Mouse (Mus musculus) CD4-positive, CD25-positive, alpha-beta regulatory T cell, adult 2 months (primary cell): ENCODE measurements around the gene Mrpl30.
A peak's percentile ranks its signal among the peaks of the same experiment; 100 is the strongest.

Source experiments
- DNase-seq: peaks from one replicate; pipeline ENCODE4 v3.0.0-alpha.2; 2012; ENCODE audit warnings: low read depth, low spot score

Mrpl30 gene

DNA sequence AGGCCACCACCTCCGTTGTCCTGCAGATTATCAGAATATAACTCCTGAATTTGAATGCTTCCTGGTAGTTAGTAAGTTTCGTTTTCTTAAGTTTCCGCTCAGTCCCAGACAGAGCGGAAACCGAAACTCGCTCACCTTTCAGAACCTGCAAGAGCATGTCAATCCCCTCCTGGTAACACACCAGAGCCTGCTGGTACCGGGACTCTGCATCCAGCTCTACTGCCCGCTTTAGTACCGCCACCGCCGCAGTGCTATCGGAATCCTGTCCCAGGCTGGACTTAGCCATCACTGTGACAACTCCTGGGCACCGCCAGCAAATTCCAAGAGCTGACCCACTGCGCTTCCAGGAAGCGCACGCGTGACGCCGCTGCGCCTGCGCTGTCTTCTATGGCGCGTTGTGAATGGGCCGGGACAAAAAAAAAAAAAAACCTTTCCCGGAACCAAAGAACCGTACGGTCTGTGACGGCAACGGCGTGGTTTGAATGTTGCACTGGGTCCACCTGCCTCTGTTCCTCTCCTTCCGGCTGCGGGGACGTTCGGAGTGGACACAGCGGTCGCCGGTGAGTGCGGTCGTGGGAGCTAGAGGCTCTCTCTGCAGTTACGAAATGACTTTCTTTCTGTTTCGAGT lies at the start of gene Mrpl30, which contains the start of gene Mitd1:
TSS of gene Mrpl30 (plus strand) at position 453 of the 628 bp plus-strand sequence.
TSS of gene Mitd1 (minus strand) at position 387 of the 628 bp plus-strand sequence.
- peak; percentile 95 for DNase-seq

DNA sequence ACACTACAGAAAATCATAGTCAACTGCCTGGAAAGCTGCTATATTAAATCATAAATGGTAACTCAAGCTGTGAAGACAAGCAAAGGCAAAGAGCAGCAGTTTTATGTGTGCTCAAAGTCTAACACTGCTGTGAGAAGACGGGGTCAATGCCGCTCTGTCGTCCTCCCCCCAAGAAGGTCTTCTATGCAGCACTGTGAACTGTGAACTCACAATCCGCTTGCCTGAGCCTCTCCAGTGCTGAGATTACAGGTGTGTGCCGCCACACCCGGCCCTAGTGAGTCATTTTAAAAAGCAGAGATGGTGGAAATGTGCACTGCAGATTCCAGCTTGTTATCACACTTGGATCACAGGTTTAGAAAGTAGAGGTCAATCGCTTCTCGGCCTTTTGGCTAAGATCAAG lies 43.4 kb upstream of the Mrpl30 start:
- no peak for DNase-seq

- DNase-seq, result no peak
Observed at GRCm38 (mm10) chr1:37850696-37851095, 39.6 kb upstream of the Mrpl30 start.

- DNase-seq, result peak; percentile 100
Observed at GRCm38 (mm10) chr1:37864511-37865400, 25.5 kb upstream of the Mrpl30 start.

GRCm38 (mm10) chr1:37865401-37866215 lies 24.7 kb upstream of the Mrpl30 start:
- peak; percentile 10 for DNase-seq

DNA sequence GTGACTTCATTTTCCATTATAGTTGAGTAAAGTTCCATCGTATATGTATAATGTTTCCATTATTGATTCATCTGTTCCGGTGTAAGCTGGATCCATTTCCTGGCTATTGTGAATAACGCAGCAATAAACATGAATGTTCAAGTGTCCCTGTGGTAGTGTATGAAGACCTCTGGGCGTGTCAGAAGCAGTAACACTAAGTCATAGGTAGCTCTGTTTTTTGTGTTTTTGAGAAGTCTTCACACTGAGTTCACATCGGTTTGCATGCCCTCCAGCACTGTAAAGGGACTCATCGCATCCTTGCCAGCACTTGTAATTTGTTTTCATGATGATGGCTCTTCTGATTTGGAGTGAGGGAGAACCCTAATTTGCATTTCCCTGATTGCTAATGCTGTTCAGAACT lies 24.0 kb upstream of the Mrpl30 start, which contains the start of gene Tsga10:
TSS of gene Tsga10 (minus strand) at position 144 of the 400 bp plus-strand sequence.
- DNase-seq, result peak; percentile 7

DNA sequence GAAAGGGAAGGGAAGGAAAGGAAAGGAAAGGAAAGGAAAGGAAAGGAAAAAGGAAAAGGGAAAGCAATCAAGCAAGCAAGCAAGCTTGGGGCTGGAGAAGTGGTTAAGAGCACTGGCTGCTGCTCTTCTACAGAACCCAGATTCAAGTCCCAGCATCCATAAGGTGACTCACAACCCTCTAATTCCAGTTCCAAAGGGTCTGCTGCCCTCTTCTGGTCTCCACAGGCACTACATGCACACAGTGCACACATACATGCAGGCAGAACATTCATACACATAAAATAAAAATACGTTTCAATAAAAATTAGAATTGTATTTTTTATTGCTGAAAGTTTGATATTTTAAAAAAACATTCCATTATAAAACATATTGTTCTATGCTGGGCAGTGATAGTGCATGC lies 23.2 kb upstream of the Mrpl30 start:
- DNase-seq, result peak; percentile 70

DNA sequence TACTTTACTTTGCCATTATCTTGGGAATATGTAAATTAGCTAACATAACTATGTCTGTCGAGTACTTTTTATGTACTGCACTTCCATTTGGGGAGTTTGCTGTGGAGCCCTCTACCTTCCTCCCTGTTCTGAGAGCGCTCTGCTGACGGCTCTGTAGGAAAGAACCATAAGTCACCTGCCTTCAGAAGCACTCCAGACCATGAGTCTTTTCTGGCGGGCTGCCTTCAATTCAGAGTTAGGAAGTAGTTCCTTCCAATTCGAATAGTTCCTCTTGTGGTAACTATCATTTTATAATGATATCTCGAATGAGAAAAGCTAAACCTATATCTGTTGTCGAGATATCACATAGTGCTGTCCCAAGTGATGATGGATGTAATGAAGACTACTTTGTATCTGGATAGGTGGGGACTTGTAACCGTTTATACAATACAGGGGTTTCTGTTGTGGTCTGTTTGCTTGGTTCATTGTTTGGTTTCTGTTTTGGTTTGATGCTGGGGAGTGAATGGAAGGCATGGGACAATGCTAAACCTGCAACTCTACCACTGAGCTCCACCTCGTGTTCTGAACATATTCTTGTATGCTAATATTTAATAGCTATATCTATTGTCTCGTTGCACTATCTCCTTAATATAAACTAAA lies 22.5 kb upstream of the Mrpl30 start:
- DNase-seq, result no peak

- DNase-seq, result no peak
Observed at GRCm38 (mm10) chr1:37868640-37869039, 21.6 kb upstream of the Mrpl30 start.

DNA sequence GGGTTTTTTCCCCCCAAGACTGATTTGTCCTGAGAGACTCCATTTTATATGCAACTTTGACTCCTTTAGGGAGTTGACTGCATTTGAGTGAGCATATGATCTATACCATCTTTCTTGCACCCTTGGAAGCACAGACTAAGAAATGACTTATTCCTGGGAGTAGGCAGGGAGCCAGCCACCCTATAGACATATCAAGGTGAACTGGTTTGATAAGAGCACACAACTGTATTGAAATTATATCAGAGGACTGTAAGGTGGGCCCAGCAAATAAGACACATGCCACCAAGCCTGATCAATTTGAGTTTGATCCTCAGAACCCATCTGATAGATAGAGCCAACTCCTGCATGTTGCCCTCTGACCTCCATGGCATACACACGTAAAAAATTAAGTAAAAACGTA lies 20.9 kb upstream of the Mrpl30 start:
- no peak for DNase-seq

- no peak for DNase-seq
Observed at GRCm38 (mm10) chr1:37871704-37872103, 18.6 kb upstream of the Mrpl30 start, which contains the start of gene Lipt1. TSS of gene Lipt1 (plus strand) at chr1:37871738.

- DNase-seq, result peak; percentile 92
Observed at GRCm38 (mm10) chr1:37872131-37873067, 17.9 kb upstream of the Mrpl30 start.

DNA sequence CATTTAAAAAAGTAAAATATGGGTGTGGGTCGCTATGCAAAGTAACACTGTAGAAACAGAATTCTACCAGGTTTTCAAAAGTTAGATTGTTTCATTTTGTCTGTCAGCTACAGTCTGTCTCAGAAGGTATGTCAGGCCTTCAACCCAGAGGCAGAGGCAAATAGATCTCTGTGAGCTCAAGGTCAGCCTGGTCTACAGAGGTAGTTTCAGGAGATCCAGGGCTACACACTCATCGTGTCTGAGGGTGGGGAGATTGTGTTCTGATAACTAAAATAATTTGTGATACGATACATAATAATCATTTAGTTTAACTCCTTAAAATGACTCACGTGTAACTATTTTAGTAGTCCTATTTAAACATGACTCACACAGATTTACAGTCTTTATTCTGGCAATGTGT lies 17.1 kb upstream of the Mrpl30 start:
- no peak for DNase-seq

- DNase-seq, result no peak
Observed at GRCm38 (mm10) chr1:37877736-37878460, 12.4 kb upstream of the Mrpl30 start.

- no peak for DNase-seq
Observed at GRCm38 (mm10) chr1:37883411-37883810, 6.9 kb upstream of the Mrpl30 start.

DNA sequence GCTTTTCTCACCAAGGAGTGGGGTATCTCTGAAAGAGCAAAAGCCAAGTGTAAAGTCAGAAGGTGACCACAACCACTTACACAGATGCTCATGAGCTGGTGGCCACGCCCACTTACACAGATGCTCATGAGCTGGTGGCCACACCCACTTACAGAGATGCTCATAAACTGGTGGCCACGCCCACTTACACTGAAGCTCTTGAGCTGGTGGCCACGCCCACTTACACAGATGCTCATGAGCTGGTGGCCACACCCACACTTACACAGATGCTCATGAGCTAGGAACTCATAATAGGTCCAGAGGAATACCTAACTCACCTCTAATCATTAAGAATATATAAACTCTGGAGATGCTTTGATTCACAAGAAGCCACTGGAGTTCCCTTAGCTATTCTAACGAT lies 5.8 kb upstream of the Mrpl30 start:
- DNase-seq, result peak; percentile 71

DNA sequence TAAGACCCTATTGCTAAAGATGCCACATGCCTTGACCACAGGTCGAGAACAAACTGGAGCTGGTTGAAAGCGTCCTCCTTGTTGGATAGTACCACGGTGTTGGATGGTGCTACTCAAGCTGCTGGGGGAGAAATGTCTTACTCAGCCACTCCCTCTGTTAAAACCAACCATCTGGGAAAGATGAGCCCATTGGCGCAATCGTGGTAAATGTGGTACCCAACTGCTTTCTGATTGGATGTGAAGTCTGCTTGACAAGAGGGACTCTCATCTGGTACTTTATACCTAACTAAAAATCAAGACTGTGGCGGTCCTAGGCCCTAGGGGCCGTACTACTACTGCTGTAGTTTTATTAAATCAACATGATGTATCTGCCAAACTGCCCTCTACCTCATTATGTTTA lies 1.1 kb upstream of the Mrpl30 start:
- DNase-seq, result peak; percentile 27

DNA sequence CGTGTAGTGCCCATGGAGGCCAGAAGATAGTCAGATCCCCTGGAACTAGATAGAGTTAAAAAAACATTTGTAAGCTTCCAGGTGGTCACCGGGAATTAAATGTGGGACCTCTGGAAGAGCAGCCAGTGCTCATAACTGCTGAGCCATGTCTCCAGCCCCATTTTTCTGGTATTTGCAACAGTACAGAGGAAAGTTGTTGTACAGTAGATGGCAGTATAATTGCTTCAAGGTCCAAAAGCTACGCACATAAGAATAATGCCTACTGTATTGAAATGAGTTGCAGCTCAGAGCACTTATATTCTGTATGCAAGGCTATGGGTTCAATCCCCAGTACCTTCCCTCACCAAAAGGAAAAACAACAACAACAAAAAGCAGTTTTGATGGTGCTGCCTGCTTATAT lies 1.1 kb downstream of the Mrpl30 start:
- peak; percentile 45 for DNase-seq

- DNase-seq, result no peak
Observed at GRCm38 (mm10) chr1:37894606-37895005, 4.3 kb downstream of the Mrpl30 start.

DNA sequence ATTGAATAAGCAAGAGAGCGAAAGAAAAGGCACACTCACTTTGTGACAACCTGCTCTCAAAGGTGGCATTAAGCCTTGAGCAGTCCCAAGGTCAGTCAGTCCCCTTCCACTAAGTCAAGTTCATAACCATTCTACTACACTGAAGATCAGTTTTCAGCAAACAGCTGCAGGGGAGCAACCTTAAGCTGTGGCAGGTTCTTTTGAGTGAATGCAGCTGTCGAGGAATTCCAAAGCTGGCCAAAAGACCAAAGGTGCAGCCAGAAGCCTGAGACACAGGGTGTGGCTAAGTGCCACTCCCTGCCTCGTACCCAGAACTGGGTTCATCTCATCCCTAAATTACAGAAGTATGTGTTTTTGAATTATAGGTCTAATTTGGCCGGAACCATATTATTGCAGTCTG lies 9.5 kb downstream of the Mrpl30 start:
- no peak for DNase-seq
